Mouse (Mus musculus): Measurements from ENCODE around the gene Ppp4r1.

Gene Ppp4r1

DNA sequence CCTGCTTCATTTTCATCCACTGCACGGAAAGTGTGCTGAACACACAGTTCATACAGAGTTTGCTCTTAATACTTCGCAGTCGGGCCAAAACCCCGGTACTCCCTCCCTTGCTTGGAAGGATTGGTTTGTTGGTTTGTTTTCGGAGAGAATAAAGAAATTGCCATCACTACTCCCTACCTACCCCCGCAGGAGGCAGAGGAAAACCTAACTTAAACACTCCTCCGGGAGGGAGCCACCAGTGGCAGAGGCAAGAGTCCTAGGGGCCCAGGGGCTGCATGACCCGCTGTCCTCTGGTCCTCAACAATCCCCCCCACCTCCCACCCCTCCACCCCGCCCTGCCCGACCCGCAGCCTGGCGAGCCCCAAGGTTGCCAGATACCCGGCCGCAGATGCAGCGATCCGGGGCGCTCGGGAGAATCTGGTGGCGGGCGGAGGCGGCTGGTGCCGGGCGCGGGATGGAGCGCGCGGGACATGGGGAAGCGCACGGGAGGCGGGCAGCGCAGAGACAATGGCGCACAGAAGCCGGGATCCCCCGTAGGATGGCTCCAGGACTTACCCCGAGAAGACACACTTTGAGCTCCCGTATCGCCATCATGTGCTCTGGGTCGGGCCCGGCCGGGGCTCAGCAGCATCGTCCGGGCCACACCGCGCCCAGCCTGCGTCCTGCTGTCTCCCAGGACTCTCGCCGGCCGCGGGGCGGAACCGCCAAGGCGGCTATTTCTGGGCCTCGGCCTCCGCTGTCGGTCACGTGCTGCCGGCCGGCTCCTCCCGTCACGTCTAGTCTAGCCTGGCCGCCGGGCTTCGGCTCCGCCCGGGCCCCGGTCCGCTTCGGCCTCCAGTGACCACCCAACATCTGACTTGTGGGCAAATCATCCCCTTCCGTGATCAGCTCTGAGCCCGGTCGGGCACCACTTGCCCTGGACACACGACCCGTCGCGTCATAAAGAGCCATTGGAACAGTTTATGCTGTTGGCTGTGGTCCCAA lies 10.1 kb upstream of the Ppp4r1 start, which contains the start of gene Rab31:
Gene Rab31, minus strand, starts transcription at position 802 of the 984 bp plus-strand sequence.
- DNase-seq (ENCODE audit: low read depth in 2 of 2, low spot score in 2 of 2): no peak

DNA sequence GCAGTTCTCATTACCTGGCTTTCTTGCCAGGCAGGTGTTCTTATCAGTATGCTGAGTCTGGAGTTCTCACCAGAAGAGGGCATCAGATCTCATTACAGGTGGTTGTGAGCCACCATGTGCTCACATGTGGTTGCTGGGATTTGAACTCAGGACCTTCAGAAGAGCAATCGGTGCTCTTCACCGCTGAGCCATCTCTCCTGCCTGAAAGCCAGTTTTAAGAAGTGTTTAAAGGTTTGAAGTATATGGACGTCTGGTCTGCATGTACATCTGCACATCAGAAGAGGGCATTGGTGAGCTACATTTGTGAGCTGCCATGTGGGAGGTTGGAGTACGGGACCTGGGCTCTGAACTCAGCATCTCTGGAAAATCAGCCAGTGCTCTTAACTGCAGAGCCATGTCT lies 8.8 kb upstream of the Ppp4r1 start:
- DNase-seq (ENCODE audit: low read depth in 2 of 2, low spot score in 2 of 2): no peak

DNA sequence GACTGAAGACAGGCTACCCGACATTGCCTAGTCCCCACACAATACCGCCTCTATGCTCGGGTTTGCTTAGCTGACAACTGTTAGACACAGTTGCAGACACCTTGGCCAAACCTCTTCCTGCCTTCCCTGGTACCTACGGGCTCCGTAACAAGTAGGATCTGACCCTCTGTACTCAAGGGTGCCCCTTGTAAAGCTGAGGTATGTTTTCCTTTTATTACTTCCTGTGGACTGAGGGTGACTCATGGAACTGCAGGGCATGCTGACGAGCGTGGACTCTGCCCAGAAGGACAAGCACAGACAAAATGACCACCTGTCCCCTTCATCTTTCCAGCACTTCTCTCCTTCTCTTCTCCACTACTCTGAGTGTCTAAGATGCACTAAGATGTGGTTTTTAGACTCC lies 7.9 kb upstream of the Ppp4r1 start:
- no peak for DNase-seq (ENCODE audit: low read depth in 2 of 2, low spot score in 2 of 2)

DNA sequence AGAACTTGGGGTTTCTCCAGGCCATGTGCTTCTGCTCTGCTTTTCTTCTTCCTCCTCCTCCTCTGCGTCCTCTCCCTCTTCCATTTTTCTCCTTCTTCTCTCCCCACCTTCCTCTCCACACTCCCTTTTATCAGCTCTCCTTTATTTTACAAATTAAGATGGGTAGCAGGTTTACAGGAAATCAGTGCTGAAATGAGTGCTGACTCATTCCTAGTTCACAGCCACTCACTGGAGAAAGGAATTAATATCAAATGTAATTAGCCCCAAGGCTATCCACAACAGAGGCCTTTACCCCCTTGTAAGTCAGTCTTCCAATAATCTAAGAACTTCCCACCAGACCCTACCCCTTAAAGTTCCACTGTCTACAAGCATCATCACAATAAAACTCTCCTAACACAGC lies 6.1 kb upstream of the Ppp4r1 start:
- no peak for DNase-seq (ENCODE audit: low read depth in 2 of 2, low spot score in 2 of 2)

DNA sequence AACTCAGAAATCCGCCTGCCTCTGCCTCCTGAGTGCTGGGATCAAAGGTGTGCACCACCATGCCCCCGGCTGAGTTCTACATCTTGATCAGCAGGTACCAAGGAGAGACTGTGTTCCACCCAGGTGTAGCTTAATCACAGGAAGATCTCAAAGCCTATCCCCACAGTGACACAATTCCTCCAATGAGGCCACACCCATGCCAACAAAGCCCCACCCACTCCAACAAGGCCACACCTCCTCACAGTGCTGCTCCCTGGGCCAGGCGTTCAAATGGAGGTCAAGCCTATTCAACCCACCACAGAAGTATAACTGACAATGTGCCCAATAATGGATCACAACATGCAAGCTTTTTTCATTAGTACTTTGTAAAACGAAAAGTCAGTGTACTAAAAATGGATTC lies 4.9 kb upstream of the Ppp4r1 start:
- no peak for DNase-seq (ENCODE audit: low read depth in 2 of 2, low spot score in 2 of 2)

DNA sequence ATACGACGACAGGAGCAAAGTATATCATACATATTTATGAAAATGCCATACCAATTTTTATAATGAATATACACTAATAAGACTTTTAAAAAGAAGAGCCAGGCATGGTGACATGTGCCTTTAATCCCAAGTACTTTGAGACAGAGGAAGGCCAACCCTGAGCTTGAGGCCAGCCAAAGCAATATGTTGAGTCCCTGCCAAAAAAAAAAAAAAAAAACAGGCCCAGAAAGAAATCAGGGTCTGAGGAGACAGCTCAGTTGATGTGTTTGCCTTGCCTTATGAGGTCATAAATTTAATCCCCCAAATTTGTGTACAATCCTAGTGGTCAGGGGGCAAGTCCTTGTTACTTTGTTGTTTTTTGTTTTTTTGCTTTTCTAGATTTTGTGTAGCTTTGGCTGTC lies 1.4 kb upstream of the Ppp4r1 start:
- DNase-seq (ENCODE audit: low read depth in 2 of 2, low spot score in 2 of 2): no peak

DNA sequence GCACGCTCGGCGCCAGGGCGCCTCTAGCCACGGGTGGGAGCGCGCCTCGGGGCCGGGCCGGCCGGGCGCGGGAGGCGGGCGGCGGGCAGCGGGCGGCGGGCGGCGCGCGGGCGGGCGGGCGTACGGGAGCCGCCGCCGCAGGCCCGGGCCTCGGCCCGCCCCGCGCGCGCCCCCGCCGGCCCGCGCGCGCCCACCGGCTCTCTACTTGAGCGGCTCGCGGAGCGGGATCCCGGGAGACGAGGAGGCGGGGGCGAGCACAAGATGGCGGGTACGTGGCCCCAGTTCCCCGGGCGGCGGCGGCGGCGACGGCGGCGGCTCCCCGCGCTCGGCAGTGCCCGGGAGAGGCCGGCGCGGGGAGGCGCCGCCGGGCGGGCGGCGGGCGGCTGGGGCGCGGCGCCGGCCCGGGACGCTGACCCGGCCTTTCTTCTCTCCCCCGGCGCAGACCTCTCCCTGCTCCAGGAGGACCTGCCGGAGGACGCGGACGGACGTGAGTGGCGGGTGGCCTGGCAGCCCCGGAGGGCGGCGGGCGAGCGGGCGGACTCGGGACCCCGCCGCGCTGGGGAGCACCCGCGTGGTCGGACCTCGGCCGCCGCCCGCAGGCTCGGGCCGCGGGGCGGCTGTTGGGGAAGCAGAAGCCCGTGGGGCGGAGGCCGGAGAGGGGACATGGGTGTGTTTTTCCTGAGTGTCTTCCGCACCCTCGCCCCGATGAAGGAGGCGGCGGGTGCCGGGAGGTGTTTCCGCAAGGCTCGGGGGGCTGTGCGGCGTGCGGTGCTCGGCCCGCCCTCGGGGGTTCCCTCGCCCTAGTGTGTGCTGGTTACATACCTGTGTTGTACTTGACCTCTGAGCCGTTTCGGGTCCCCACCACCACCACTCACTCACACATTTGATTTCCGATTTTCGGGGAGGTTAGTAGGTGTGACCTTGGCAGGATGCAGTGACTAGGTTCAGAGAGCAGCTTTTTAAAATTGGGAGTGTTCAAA lies 1.1 kb downstream of the Ppp4r1 start:
- peak; percentile 41 to 50 for DNase-seq (ENCODE audit: low read depth in 2 of 2, low spot score in 2 of 2)

DNA sequence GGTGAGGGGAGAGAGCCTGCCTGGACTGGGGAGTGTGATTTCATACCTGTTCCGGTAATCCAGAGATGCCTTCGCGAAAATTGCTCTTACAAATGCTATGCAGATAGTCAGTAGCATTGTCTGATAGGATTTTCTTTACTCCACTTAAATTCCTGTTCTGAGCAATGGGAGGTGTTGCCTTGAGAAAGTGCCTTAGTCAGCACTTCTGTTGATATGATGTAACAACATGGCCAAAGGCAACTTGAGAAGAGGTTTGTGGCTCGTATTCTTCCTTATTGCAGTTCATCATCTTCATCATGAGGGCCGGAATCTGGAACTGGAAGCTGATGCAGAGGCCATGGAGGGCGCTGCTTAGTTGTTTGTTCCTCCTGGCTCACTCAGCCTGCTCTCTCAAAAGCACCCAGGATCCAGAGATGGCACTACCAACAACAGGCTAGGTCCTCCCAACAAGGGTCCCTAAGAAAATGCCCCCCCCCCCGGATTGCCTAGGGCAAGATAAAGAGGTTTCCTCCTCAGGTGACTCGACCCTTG lies 2.3 kb downstream of the Ppp4r1 start:
- no peak for DNase-seq (ENCODE audit: low read depth in 2 of 2, low spot score in 2 of 2)

DNA sequence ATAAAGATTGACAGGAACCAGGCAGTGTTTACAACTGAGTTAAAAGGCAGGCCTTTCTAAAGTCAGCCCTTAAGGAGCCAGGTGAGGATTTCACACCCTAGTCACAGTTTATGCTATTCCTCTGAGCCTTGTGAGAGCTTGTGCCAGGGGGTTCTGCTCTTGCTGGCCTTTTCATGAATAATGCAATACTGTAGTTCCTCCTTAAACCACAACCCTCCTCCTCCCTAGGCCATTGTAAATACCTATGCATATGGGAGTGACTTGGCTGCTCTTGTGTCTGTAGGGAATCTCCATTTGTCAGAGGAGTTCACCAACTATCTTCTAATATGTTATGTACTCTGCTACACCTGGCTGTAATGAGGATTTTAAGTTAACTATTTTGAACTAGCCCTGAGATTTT lies 3.3 kb downstream of the Ppp4r1 start:
- DNase-seq (ENCODE audit: low read depth in 2 of 2, low spot score in 2 of 2): no peak

DNA sequence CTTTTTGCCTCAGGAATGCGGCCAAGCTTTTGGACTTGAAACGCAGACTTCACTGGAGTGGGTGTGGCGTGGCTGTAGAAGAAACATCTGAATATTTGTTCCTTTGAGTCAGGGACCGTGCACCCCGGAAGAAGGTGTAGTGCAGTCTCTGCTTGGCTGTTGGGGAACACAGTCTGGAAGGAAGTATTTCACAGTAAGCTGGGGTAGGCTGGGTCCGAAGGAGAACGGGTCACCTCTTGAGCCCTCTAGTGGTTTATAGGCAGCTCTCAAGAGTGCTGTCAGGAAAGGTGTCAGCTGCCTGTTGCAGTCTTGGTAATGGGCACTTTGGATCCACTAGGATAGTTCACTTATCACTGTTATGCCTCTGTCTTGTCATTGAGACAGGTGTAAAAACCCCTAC lies 3.9 kb downstream of the Ppp4r1 start:
- DNase-seq (ENCODE audit: low read depth in 2 of 2, low spot score in 2 of 2): no peak

DNA sequence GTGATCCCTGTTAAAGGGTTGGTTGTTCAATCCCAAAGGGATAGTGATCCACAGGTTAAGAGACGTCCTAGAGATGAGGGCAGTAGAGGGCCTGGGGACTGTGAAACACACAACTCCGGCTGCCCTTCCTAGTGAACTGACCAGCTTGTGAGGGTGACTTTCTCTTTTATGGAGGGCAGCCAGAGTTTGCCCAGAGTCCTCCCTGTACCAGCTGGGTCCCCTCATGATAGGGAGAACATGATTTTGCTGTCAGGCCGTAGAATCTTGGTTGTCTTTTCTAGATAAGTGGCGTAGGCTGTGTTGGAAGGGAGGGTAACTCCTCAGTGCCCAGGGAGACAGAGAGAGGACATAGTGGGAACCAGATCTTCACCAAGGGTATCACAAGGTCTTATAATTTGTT lies 4.9 kb downstream of the Ppp4r1 start:
- no peak for DNase-seq (ENCODE audit: low read depth in 2 of 2, low spot score in 2 of 2)

DNA sequence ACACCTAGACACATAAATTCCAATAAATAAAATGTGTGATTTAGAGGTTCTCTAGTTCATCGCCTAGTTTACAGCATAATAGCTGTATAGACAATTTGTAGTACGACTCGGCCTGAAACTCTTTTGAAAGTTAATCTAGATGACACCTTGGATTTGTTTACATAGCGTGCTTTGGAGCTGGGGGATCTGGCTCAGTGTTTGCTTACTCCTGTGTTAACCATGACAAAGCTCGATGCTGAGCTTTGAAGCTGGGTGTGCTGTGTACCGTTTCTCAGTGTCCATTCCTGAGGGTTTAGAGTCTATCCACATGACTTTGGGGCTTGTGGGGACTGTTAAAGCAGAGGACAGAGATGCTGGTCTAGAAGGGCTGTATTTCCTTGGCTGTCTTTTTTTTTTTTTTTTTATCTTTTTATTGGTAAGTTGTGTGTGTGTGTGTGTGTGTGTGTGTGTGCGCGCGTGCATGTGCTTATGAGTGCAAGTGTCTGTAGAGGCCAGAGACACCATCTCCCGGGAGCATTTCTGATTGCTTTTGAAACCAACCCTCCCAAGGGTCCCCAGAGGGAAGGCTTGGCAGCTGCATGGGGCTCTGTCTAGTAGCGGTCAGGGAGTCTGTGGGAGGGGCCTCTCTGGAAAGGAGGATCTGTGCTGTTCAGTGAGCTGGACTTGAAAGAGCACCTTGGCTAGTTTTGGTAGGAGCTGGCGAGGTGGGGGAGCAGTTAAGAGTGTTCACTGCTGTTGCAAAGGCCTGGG lies 6.3 kb downstream of the Ppp4r1 start:
- DNase-seq (ENCODE audit: low read depth in 2 of 2, low spot score in 2 of 2): no peak

DNA sequence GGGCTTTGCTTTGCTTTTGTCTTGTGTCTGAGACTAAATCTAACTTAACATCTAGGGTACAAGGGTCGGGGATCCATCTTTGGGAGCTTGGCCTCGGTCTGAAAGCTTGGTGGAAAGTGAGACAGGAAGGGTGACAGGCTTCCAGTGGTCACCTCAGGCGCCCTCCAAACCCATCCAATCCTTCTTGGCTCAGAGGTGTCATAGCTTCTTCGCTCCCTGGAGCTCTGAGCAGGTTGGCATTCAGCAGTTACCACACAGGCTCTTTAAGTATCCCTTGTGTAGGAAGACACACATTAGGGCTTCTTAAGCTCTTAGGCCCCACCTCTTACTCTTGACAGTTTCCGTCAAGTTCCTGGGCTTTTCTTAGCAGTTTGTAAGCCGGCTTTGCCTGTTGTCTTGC lies 7.2 kb downstream of the Ppp4r1 start:
- no peak for DNase-seq (ENCODE audit: low read depth in 2 of 2, low spot score in 2 of 2)

DNA sequence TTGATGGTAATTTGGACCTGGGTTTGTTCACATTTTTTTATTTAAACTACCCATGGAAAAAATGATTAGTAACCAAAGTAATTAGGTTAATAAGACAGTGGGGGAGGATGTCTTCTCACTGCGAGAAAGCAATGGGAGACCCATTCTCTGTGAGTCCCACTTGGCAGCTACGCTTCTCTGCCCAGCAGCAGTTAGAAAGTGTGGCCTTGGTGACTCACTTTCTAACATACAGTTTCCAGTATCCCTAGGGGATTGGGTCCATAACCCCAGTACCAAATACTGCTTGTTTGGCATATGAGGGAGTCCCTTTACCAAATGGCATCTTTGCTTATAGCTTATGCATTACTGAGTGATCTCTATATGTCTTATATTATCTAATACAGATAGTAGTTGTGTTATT lies 8.8 kb downstream of the Ppp4r1 start:
- no peak for DNase-seq (ENCODE audit: low read depth in 2 of 2, low spot score in 2 of 2)

DNA sequence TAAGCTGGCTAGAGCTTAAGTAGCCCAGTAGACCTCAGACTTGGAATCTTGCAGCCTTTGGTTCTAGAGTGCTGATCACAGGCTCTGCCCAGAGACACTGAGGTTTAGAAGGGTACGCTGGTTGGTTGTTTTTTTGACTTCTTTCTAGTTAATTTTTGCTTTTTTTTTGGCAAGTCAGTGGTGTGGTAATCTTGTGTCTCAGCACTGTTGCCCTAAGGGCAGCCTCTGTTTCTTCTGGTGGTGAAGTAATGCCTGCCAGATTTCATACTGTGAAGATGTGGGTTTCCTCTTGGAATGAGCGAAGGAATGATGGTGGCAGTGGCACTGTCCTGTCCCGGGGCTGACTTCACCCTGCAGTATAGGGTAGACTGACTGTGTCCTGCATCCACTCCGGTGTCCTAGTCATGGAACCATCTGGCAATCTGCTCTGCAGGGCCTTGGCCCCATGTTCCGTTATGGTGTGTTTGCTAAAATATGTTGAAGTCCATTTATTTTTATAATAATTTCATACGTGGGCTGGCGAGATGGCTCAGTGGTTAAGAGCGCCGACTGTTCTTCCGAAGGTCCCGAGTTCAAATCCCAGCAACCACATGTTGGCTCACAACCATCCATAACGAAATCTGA lies 11.0 kb downstream of the Ppp4r1 start:
- no peak for DNase-seq (ENCODE audit: low read depth in 2 of 2, low spot score in 2 of 2)

DNA sequence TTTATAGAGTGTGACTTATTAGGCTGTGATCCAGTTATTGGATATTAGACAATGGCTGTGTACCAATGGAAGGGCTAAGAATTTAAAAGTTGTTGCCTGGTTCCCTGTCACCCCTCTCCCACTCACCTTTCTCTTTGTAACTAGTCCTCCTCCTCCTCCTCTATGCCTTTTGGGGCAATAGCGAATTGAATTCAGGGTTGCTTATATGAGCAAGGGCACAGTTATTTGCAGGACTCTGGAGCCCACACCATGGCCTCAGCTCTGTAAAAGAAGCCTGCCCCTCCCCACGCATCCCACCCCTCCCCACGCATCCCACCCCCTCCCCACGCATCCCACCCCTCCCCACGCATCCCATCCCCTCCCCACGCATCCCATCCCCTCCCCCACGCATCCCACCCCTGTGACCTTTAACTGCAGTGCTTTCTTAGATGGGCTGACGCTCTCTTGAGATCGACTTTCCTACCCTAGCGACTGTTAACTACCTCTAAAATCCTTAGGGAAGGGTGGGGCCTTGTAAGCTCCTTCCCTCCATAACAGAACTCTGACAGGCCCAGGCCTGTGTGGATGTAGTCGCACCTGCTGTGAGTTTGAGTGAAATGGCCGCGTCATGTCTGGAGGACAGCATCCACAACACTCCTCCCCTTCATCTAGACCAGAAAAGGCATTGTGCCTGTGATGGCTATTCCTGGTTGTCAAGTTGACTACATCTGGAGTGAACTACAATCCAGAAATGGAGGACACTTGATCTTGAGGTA lies 11.9 kb downstream of the Ppp4r1 start:
- DNase-seq (ENCODE audit: low read depth in 2 of 2, low spot score in 2 of 2): no peak

DNA sequence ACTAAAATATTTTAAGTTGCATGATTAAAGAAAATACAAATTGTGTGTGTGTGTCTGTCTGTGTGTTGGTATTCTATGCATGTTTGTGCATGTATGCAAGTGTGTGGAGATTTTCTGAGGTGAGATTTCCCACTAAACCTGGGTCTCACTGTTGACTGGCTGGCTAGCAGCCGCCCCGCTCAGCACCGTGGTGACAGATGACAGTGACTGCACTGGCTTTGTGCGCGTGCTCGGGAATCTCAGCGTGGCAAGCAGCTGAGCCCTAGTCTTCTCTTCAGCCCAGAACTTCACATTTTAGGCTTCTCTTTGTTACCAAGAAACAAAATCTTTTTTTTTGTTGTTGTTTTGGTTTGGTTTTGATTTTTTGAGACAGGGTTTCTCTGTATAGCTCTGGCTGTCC lies 13.7 kb downstream of the Ppp4r1 start:
- no peak for DNase-seq (ENCODE audit: low read depth in 2 of 2, low spot score in 2 of 2)

DNA sequence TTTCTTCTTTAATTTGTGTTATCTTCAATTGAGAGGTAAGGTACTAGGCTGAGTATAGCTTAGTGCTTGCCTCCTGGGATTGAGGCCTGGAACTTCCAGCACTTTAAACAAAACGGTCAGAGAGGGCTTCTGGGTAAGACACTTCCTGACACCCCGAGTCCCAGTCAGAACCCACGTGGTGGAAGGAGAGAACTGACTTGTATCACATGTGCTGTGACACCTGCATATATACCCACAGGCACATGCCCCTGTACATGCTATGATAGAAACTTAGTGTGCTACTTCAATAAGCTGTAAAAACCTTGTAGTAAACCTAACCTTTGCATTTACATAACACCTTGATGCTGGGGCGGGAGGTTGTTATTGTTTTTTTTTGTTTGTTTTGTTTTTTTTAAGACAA lies 16.1 kb downstream of the Ppp4r1 start:
- no peak for DNase-seq (ENCODE audit: low read depth in 2 of 2, low spot score in 2 of 2)

DNA sequence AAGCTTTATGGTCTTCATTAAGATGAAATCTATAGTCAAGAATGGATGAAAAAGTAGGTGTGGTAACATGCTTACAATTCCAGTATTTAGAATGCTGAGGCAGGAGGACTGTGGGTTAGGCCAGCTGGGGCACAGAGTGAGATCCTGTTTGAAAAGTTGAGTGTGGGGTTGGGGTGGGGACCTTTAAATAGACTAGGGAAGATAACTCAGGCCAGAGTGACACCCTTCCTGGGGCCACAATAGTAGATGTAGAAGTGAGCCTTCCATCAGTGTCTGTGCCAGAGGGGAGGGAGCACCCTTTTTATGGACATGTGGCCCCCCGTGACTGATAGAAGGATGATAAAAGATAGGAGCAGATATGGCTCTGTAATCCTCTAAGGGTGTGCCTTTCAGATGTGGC lies 17.0 kb downstream of the Ppp4r1 start:
- no peak for DNase-seq (ENCODE audit: low read depth in 2 of 2, low spot score in 2 of 2)

DNA sequence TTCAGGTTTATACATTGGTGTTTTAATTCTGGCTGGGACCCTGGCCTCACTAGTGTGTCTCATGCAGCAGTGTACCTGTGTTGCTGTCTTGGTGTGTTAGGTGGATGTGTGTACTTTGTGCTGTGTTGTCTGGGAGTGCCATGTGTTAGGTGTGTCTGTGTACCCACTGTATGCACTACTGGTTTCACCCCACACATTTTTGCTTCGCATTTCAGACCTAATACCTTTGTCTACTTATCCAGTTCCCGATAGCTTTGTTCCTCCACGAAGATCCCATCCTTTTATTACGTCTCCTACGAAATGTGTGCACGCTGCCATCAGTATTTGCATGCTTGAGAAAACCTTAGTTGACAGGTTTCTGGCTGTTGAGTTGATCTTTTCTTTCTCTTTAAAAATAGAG lies 18.1 kb downstream of the Ppp4r1 start:
- no peak for DNase-seq (ENCODE audit: low read depth in 2 of 2, low spot score in 2 of 2)
